Mouse (Mus musculus): ENCODE measurements around the gene Vsig10l.

The Vsig10l gene

GRCm38 (mm10) chr7:43454371-43454770 is 8.6 kb upstream of the Vsig10l start:
- no peak for DNase-seq (ENCODE audit: low spot score)

DNA sequence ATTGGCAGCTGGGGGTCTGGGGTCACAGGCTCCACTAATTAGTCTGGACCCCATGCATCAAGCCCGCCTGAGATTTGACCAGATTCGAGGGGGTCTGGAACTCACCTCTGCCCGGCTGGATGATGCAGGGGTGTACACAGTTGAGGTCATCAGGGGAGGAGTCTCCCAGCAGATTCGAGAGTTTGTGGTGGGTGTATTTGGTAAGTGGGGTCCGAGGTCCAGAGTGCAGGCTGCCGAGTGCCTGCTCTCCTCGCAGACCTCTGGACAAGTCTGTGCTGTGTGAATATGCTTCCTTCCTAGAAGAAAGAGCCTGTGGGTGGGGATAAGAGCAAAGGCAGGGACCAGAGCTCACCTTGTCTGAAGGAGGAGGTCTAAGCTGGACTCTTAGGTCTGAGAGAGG is 1.0 kb downstream of the Vsig10l start:
- DNase-seq (ENCODE audit: low spot score) = no peak

GRCm38 (mm10) chr7:43464864-43465343 is 2.0 kb downstream of the Vsig10l start:
- DNase-seq (ENCODE audit: low spot score) = peak; percentile 62

- DNase-seq (ENCODE audit: low spot score) = peak; percentile 90
These were observed 2.6 kb downstream of the Vsig10l start for GRCm38 (mm10) chr7:43465344-43466098.

DNA sequence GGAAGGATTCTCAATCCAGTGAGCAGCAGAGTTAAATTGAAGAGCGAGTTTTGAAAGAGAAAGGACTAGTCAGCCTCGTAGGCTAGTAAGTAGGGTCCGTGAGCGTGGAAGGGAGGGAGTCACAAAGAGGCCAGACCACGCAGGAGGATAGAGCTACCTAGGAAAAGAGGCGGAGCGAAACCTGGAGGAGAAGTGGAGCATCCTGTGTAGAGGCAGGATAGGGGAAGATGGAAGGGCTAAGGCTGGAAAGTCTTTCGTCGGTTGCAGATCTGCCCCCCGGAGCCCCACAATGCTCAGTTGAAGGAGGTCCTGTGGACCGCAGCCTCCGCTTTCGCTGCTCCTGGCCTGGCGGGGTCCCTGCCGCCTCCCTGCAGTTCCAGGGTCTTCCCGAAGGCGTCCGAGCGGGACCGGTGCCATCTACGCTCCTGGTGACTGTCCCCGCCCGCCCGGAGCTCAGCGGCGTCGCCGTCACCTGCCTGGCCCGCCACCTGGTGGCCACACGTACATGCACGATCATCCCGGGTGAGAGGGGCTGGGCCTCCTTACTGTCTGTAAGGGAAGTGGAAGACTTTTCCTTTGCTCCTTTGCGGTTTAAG is 3.2 kb downstream of the Vsig10l start:
- DNase-seq (ENCODE audit: low spot score) = peak; percentile 85

DNA sequence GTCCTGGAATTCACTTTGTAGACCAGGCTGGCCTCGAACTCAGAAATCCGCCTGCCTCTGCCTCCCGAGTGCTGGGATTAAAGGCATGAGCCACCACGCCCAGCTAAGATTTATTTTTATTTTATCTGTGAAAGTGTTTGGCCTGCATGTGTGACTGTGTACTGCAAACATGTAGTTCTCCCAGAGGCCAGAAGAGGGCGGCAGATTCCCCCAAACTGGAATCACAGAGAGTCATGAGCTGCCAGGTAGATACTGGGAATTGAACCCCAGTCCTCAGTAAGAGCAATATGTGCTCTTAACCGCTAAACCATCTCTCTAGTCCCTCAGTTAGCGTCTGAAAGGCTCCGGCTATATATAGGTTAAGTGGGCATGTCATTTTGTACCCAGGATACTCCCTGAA is 7.4 kb downstream of the Vsig10l start:
- peak; percentile 67 for DNase-seq (ENCODE audit: low spot score)

GRCm38 (mm10) chr7:43475706-43476105 is 12.8 kb downstream of the Vsig10l start:
- peak; percentile 20 for DNase-seq (ENCODE audit: low spot score)

DNA sequence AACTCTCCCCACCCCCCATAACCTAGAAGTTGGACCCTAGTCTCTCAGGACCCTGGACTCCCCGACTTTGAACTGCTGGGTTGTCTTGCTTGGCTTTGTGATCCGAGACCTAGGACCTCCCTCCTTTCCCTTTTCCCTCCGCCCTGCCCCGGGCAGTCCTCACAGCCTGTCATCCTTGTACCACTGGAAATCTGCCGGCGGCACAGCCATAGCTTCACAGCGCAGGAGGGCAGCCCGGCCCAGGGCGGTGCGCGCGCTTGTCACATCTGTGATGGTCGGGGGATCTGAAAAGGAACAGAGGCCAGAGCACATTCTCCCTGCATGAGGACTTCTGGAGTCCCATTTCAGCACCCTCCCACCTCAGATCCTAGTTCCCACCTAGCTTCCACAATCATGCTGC is 13.4 kb downstream of the Vsig10l start:
- peak; percentile 29 for DNase-seq (ENCODE audit: low spot score)

- no peak for DNase-seq (ENCODE audit: low spot score)
These were observed 18.2 kb downstream of the Vsig10l start for GRCm38 (mm10) chr7:43481191-43481590.

GRCm38 (mm10) chr7:43482090-43482716 is 19.3 kb downstream of the Vsig10l start:
- DNase-seq (ENCODE audit: low spot score) = no peak

DNA sequence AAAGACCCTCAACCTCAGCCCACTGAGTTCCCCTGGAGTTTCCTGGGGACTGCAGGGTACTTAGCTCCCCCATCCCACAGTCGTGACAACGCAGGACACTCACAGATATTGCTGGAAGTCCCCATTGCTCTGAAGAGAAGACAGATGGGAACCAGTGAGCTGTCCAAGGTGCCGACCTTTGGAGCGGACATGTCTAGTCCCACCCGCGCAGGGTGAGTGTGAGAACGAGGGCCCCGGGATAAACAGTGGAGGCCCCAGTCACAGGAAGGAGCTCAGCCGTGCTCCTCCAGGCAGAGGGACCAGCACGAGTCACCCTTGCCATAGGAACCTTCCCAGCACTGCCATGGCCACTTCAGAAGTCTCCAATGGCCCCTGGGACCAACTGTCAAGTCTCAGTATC is 20.3 kb downstream of the Vsig10l start:
- DNase-seq (ENCODE audit: low spot score) = peak; percentile 60

DNA sequence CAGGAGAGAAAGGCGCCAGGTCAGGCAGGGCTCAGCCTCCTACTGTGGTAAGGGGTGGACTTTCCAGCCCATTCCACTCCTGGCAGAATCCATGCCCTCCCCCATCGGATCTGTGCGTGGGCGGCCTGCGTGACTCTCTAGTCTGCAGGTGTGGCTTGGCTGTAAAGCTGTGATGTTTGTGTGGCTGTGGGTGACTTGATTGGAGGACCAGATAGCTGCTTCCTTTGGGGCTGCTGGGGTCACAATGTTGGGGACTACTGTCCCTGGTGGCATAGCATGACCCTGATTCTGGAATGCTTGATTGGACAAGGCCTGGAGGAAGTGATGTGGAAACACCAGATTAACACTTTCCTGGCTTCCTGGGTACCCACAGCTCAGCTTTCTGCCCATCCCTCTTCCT is 25.7 kb downstream of the Vsig10l start:
- DNase-seq (ENCODE audit: low spot score) = no peak

- DNase-seq (ENCODE audit: low spot score) = peak; percentile 19
These were observed 26.7 kb downstream of the Vsig10l start, which contains the start of gene Iglon5 for GRCm38 (mm10) chr7:43489631-43490125. Gene Iglon5, minus strand, starts transcription at chr7:43490075.

GRCm38 (mm10) chr7:43490182-43490584 is 27.2 kb downstream of the Vsig10l start:
- DNase-seq (ENCODE audit: low spot score) = peak; percentile 72

- no peak for DNase-seq (ENCODE audit: low spot score)
These were observed 27.9 kb downstream of the Vsig10l start for GRCm38 (mm10) chr7:43490861-43491260.

- peak; percentile 72 for DNase-seq (ENCODE audit: low spot score)
These were observed 32.5 kb downstream of the Vsig10l start for GRCm38 (mm10) chr7:43495343-43496021.

DNA sequence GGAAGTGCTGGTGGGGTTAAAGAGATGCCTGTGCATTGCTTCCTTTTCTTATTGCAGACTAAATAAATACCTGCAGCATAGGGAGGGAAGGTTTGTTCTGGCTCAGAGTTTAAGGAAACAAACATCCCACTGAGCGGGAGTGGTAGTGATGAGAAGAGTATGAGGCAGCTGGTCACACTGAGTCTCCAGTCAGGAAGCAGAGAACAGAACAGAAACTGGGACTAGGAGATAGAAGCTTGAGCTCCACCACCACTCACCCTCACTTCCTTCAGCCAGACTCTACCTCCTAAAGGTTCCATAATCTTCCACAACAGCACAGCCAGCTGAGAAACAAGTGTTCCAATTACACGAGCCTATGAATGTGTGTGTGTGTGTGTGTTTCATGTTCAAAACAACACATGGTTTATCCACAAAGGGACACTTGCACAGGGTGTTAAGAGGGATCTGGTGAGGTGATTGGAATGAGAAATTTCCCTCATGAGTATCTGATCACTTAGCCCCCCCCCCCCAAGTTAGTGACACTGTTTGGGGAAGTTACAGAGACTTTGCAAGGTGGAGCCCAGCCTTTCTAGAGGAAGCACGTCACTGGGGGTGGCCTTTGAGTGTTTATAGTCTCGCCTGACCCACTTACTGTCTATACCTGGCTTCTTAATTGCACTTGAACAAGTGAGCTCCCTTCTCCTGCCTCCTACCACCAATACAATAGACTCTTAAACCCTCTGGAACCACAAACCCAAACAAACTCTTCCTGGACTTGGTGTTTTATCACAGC is 48.9 kb downstream of the Vsig10l start:
- no peak for DNase-seq (ENCODE audit: low spot score)

DNA sequence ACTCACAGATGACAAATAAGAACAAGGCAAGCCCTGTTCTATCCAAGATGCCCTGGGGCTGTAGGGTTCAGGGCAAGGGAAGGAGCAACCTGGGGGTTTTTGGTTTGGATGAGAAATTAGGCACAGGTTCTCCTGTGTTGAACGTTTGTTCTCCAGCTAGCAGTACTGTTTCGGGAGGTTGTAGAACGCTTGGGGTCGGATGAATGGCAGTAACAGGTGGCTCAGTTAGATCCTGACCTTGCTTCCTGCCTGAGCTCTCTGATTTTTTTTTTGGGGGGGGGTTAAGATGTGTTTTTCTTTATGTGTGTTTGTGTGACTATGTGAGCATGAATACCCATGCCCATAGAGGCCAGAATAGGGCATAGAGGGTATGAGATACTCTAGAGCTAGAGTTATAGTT is 49.6 kb downstream of the Vsig10l start:
- no peak for DNase-seq (ENCODE audit: low spot score)

- DNase-seq (ENCODE audit: low spot score) = no peak
These were observed 52.1 kb downstream of the Vsig10l start for GRCm38 (mm10) chr7:43515076-43515475.

GRCm38 (mm10) chr7:43518341-43518740 is 55.4 kb downstream of the Vsig10l start:
- DNase-seq (ENCODE audit: low spot score) = no peak
